Mouse (Mus musculus): ENCODE data around the gene Bola3.

DNA sequence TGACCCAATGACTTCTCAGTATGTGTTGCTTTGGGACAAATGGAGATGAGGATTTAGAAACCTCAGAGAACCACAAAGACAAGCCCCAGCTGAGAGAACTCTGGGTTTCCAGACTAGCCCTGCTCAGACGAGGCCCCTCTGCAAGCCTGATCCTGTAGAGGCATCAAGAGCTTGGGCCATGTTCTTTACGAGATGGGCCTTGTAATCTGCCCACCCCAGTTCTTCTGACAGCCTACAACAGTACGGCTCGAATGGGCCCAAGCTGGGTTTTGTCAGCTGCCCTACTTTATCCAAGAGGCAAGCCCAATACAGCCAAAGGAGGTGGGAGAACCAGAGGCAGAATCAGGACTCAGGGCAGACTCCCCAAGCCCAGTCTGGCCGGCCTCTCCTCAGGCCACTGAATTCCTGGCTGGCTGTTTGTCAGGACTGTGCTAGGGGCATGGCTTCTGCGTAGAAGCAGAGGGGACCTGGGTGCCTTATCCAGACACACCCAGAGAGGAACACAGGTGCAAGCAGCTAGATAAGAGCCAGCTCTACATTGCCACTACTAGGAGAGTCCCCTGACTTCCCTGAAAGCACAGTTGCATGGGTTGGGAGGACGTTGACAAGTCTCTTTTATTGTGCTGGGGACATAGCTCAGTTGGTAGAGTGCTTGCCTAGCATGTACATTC is 2.7 kb downstream of the Bola3 start:
- no peak for TF ChIP-seq CTCF (IDR thresholded peaks at IDR 0.05; ENCODE audit: low read depth, low read length)
- TF ChIP-seq POLR2A (IDR thresholded peaks at IDR 0.05; ENCODE audit: extremely low read depth, insufficient read depth, low read length): no peak
